Mouse (Mus musculus) myocyte (in vitro differentiated cells): ENCODE data around the gene Sf1.

Experiments
- CEBPB ChIP-seq: IDR thresholded peaks from 2 replicates; pipeline ENCODE4 v1.6.1; 2011; ENCODE audit warnings: mild to moderate bottlenecking, moderate library complexity; ENCODE audit not compliant: poor library complexity, insufficient read depth, severe bottlenecking
- E2F4 ChIP-seq: IDR thresholded peaks from one replicate; pipeline ENCODE4 v1.6.1; 2011; ENCODE audit warnings: mild to moderate bottlenecking, control low read depth, moderate library complexity; ENCODE audit not compliant: insufficient read depth
- MAX ChIP-seq: IDR thresholded peaks from one replicate; pipeline ENCODE4 v1.6.1; 2011; ENCODE audit warnings: low read depth, mild to moderate bottlenecking, control low read depth
- MYOG ChIP-seq, 3 experiments: IDR thresholded peaks; one replicate each; pipeline ENCODE4 v1.6.1; 2011; ENCODE audit warnings: control low read depth in 2 of 3, low read depth in 2 of 3, mild to moderate bottlenecking in 2 of 3; ENCODE audit not compliant: insufficient read length in 2 of 3, control insufficient read depth in 1 of 3, insufficient read depth in 1 of 3
- POLR2A ChIP-seq: IDR thresholded peaks from one replicate; pipeline ENCODE4 v1.6.1; 2011; ENCODE audit warnings: low read depth, mild to moderate bottlenecking, control low read depth, moderate library complexity; ENCODE audit not compliant: insufficient read length
- POLR2AphosphoS2 ChIP-seq: IDR thresholded peaks from one replicate; pipeline ENCODE4 v1.6.1; 2011; ENCODE audit warnings: low read depth, control low read depth; ENCODE audit not compliant: insufficient read length
- SRF ChIP-seq: IDR thresholded peaks from one replicate; pipeline ENCODE4 v1.6.1; 2011; ENCODE audit warnings: low read depth; ENCODE audit not compliant: control insufficient read depth, insufficient read length
- USF1 ChIP-seq: IDR thresholded peaks from one replicate; pipeline ENCODE4 v1.6.1; 2011; ENCODE audit warnings: low read depth, mild to moderate bottlenecking, control low read depth, moderate library complexity

- TF ChIP-seq SRF (no peak), POLR2A (no peak), CEBPB (no peak), MAX (no peak), MYOG (IDR thresholded peaks at IDR 0.05; ENCODE audit: control insufficient read depth in 1 of 3, insufficient read depth in 1 of 3, insufficient read length in 2 of 3, low read depth in 2 of 3) (no peak), E2F4 (no peak), USF1 (no peak), POLR2AphosphoS2 (peak; percentile 22)
Observed at GRCm38 (mm10) chr19:6377327-6378040, 14.0 kb downstream of the Sf1 start.
